Mouse (Mus musculus) ES-Bruce4 (cell line): ENCODE measurements around the gene Nf1. TPM values are rescaled to one million over a fixed set of nuclear protein-coding genes. Genes with fewer than 3 reads are reported as not detected.

Source experiments
- H3K27ac ChIP-seq: 2 replicates; pipeline ENCODE4 v1.5.1; 2012; ENCODE audit warnings: low read length, inconsistent platforms; ENCODE audit not compliant: insufficient read depth
- H3K27me3 ChIP-seq: 2 replicates; pipeline ENCODE4 v1.6.1; 2012; ENCODE audit warnings: mild to moderate bottlenecking, low read length, inconsistent platforms; ENCODE audit not compliant: control insufficient read depth, poor library complexity, insufficient read depth, severe bottlenecking
- H3K36me3 ChIP-seq: 2 replicates; pipeline ENCODE4 v1.6.1; 2012; ENCODE audit warnings: inconsistent platforms, mild to moderate bottlenecking, low read length, moderate library complexity; ENCODE audit not compliant: control insufficient read depth, poor library complexity, insufficient read depth, severe bottlenecking
- H3K4me1 ChIP-seq: one replicate; pipeline ENCODE4 v1.8.1; 2011; ENCODE audit warnings: low read length; ENCODE audit not compliant: control insufficient read depth, insufficient read depth
- H3K4me3 ChIP-seq: 2 replicates; pipeline ENCODE4 v1.5.1; 2011; ENCODE audit warnings: low read depth, mild to moderate bottlenecking, low read length
- H3K9ac ChIP-seq: 2 replicates; pipeline ENCODE4 v1.6.1; 2012; ENCODE audit warnings: low read depth, mild to moderate bottlenecking, inconsistent platforms; ENCODE audit not compliant: poor library complexity, severe bottlenecking
- H3K9me3 ChIP-seq: replicated peaks from 2 replicates; pipeline ENCODE4 v1.6.1; 2012; ENCODE audit warnings: mild to moderate bottlenecking, low read length, inconsistent platforms; ENCODE audit not compliant: control insufficient read depth, poor library complexity, insufficient read depth, severe bottlenecking
- CTCF ChIP-seq: IDR thresholded peaks from one replicate; pipeline ENCODE4 v1.8.1; 2011; ENCODE audit warnings: low read depth, low read length
- EP300 ChIP-seq: IDR thresholded peaks from 2 replicates; pipeline ENCODE4 v1.6.1; 2011; ENCODE audit warnings: low read depth, low read length; ENCODE audit not compliant: insufficient read depth
- POLR2A ChIP-seq: IDR thresholded peaks from one replicate; pipeline ENCODE4 v1.8.1; 2011; ENCODE audit warnings: low read length; ENCODE audit not compliant: insufficient read depth
- polyA plus RNA-seq: library from polyadenylated mRNA; stranded (reverse); fragments of >200 nt; gene quantifications from 2 replicates; pipeline ENCODE4 v1.2.4, GENCODE M21; 2011; ENCODE audit warnings: low read depth; ENCODE audit not compliant: missing spikeins, insufficient read depth, insufficient read length

Nf1 gene
- polyA plus RNA-seq, 1 experiment: 39.6 TPM

GRCm38 (mm10) chr11:79366284-79366683 lies 26.8 kb downstream of the Nf1 start:
- no peaks in the 10 kb centered on the region for H3K9me3 ChIP-seq
- no peak overlapping the region for H3K4me3 ChIP-seq
- peaks cover 2% of the 10 kb centered on the region for H3K4me1 ChIP-seq
- TF ChIP-seq POLR2A: no peak
- no peak for TF ChIP-seq CTCF
- no peak for TF ChIP-seq EP300
- no peaks in the 10 kb centered on the region for H3K36me3 ChIP-seq
- H3K27ac ChIP-seq: no peak overlapping the region
- no peaks in the 10 kb centered on the region for H3K27me3 ChIP-seq
- no peak overlapping the region for H3K9ac ChIP-seq

- Histone ChIP-seq H3K4me1 (no peaks in the 10 kb centered on the region), H3K4me3 (no peak overlapping the region), H3K36me3 (no peaks in the 10 kb centered on the region), H3K9me3 (no peaks in the 10 kb centered on the region), H3K27me3 (no peaks in the 10 kb centered on the region), H3K27ac (no peak overlapping the region), H3K9ac (no peak overlapping the region)
- no peak for TF ChIP-seq EP300
- TF ChIP-seq CTCF: peak; percentile 35
Observed at GRCm38 (mm10) chr11:79373031-79373430, 33.5 kb downstream of the Nf1 start.

GRCm38 (mm10) chr11:79398336-79398735 lies 58.8 kb downstream of the Nf1 start:
- Histone ChIP-seq H3K4me1 (no peaks in the 10 kb centered on the region), H3K9ac (no peak overlapping the region), H3K4me3 (no peak overlapping the region), H3K27me3 (no peaks in the 10 kb centered on the region), H3K36me3 (no peaks in the 10 kb centered on the region), H3K9me3 (no peaks in the 10 kb centered on the region), H3K27ac (no peak overlapping the region)
- TF ChIP-seq CTCF (peak; percentile 87), EP300 (no peak), POLR2A (no peak)

GRCm38 (mm10) chr11:79403625-79404319 lies 64.3 kb downstream of the Nf1 start:
- no peak overlapping the region for H3K4me3 ChIP-seq
- H3K27ac ChIP-seq: no peak overlapping the region
- H3K9me3 ChIP-seq: no peaks in the 10 kb centered on the region
- peaks cover 3% of the 10 kb centered on the region for H3K4me1 ChIP-seq
- no peaks in the 10 kb centered on the region for H3K27me3 ChIP-seq
- H3K36me3 ChIP-seq: no peaks in the 10 kb centered on the region
- no peak overlapping the region for H3K9ac ChIP-seq
- TF ChIP-seq POLR2A (no peak), EP300 (0 out of 2 replicates have a peak, but pooled peaks have one; percentile 27)

- no peak overlapping the region for H3K27ac ChIP-seq
- H3K27me3 ChIP-seq: no peaks in the 10 kb centered on the region
- H3K9ac ChIP-seq: no peak overlapping the region
- TF ChIP-seq POLR2A (no peak), EP300 (no peak), CTCF (no peak)
- no peaks in the 10 kb centered on the region for H3K9me3 ChIP-seq
- H3K4me3 ChIP-seq: no peak overlapping the region
- H3K36me3 ChIP-seq: no peaks in the 10 kb centered on the region
- no peaks in the 10 kb centered on the region for H3K4me1 ChIP-seq
Observed at GRCm38 (mm10) chr11:79413761-79414513, 74.4 kb downstream of the Nf1 start.

- no peaks in the 10 kb centered on the region for H3K27me3 ChIP-seq
- no peaks in the 10 kb centered on the region for H3K9me3 ChIP-seq
- no peaks in the 10 kb centered on the region for H3K36me3 ChIP-seq
- H3K4me3 ChIP-seq: no peak overlapping the region
- no peak for TF ChIP-seq CTCF
- no peak for TF ChIP-seq EP300
- TF ChIP-seq POLR2A: no peak
- H3K9ac ChIP-seq: no peak overlapping the region
- H3K4me1 ChIP-seq: no peaks in the 10 kb centered on the region
- no peak overlapping the region for H3K27ac ChIP-seq
Observed at GRCm38 (mm10) chr11:79422496-79422895, 83.0 kb downstream of the Nf1 start.
